Mouse (Mus musculus) liver, adult 2 months (tissue): ENCODE data around the gene Jup.

Experiments used
- CTCF ChIP-seq: fragments of 200-500 bp; IDR thresholded peaks from 2 replicates; pipeline ENCODE4 v1.5.1; 2011; ENCODE audit warnings: low read depth, low read length, control low read depth
- POLR2A ChIP-seq: fragments of 200-500 bp; IDR thresholded peaks from 2 replicates; pipeline ENCODE4 v1.6.1; 2011; ENCODE audit warnings: low read length, control low read depth; ENCODE audit not compliant: insufficient read depth; ENCODE audit errors: extremely low read depth

- TF ChIP-seq POLR2A (no peak), CTCF (no peak)
Observed at GRCm38 (mm10) chr11:100327761-100328160, 69.8 kb downstream of the Jup start.
